Mouse (Mus musculus): ENCODE data around the gene Tle4.

The Tle4 gene

DNA sequence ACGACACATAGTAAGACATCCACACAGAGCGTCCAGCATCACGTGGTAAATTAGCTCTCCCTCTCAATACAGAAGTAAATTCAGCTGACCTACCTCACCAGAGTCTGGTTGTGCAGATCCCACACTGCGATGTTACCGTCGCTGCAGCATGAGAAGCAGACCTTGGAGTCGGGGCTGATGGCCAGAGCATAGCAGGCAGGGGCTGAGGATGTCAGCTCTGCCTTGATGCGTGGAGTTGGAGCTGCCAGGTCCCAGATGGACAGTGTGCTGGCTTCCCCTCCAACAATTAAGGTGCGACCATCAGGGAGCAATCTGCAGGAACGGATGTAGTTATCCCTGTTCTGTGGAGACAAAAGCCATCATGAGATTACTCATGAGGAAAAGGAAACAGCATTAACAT lies 144.4 kb downstream of the Tle4 start:
- DNase-seq (ENCODE audit: low spot score), result no peak

DNA sequence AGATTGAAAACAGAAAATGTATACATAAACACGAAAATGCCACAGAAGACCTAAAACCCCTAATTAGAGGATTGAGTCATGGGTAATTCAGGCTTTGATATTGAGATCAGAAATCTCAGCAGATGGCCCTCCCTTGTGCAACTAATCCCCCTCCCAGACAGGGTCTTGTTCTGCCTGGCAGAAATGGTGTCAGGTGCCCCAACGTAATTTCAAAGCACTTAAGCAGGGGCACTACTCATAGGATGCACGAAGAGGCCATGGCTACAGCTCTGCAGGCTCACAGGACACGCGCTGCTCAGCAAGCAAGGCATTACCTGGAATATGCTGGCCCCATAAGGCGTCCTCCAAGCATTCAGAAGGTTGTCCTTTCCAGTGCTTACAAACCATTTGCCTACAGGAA lies 146.5 kb downstream of the Tle4 start:
- no peak for DNase-seq (ENCODE audit: low spot score)

DNA sequence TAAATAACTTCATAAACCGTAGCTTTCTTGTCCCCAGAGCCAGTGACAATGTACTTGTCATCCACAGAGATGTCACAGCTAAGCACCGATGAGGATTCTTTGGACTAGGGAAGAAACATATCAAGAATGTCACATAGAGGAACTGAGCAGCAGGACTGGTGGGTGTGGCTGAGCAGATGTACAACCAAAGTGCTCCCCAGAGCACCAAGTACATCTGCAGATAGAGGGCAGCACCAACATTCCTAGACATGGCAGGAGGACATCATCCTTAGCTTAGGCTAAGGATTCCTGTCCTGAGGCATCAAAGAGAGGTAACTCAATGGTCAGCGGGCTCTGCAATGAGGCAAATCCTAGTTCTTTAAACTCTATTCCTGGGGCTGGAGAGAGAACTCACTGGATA lies 148.1 kb downstream of the Tle4 start:
- DNase-seq (ENCODE audit: low spot score), result no peak

DNA sequence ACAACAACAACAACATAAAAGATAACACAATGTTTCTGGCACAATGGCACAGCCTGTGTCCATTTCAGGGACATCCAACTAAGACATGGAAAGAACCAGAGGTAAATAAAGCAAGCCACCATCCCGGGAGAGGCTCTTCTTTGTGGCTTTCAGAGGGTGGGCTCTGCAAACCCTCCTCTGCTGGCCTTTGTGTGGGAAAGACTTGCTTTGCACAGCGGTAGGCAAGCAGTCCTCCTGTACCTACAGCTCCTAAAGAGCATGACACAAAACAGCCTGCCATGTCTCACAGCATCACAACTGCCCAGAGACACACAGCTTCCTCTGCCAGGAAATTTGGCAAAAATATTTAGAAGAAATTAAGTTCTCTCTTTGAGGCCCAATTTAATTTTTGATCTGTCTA lies 149.3 kb downstream of the Tle4 start:
- DNase-seq (ENCODE audit: low spot score), result no peak

DNA sequence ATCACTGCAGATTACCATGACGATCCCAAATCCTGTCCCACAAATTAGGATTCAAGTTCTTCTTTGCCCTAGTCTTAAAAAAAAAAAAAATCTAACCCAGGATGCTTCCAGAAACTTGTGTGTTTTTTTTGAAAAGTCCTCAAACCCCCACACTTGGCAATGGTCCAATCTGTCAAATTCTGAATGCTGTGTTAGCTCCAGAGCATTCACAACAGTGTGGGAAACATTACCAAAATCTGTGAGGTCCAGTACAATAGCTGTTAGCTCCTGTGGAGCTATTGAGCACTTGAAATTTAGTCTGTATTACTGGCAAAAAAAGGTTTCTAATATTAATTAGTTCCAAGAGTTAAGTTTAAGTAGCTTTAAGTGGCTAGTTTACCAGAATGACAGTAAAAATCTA lies 150.4 kb downstream of the Tle4 start:
- DNase-seq (ENCODE audit: low spot score), result no peak

DNA sequence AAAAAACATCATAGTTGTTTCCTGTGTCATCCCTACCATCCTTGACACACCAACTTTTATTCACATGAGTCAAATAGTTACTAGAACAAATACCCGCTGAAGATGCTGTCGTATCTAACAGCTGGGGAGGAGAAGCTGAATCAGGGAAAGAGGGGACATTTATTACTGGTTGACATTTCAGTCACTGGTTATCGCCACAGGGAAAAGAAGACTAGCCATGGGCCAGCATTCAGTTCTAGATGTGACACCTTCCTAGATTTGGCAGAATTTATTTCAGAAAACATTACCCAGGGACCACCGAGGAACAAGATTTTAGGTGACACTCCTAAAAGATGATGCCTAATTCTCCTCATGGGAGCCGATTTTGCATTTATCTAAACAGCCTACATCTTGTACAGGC lies 156.0 kb downstream of the Tle4 start:
- no peak for DNase-seq (ENCODE audit: low spot score)

DNA sequence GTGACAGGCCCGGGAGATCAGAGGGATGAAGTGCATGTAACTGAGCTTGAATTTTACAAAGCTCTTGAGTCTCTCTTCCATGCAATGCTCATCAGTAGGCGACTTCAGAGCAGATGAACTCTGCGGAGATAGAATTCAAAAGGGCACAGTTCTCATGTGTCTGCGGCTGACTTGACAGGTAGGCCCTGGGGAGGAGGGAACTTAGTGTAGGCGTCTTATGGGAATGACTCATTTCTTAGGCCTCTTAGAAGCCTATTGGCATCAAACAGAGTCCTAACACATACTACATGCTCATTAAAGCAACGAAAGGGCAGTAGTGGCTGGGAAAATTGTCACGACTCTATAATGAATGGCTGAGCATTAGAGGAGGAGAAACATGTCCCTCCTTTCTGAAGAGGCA lies 160.6 kb downstream of the Tle4 start:
- DNase-seq (ENCODE audit: low spot score), result no peak

DNA sequence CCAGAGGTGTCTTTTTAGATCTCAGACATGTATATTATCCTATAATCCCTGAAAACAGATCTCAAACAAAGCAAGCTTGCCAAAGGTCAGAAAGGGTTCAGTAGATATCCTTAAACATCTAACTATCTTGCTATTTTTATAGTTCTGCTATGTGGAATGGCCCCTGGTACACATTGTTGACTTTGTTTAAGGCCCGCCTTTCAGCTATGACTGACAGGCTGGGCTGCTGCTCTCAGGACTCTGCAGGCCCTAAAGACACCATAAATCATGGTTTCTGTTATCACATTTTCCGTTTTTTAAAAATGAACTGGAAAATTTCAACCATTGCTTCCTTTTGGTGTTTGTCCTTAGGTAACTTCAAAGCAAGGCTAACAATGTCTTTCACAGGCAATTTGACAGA lies 161.3 kb downstream of the Tle4 start:
- DNase-seq (ENCODE audit: low spot score), result no peak

DNA sequence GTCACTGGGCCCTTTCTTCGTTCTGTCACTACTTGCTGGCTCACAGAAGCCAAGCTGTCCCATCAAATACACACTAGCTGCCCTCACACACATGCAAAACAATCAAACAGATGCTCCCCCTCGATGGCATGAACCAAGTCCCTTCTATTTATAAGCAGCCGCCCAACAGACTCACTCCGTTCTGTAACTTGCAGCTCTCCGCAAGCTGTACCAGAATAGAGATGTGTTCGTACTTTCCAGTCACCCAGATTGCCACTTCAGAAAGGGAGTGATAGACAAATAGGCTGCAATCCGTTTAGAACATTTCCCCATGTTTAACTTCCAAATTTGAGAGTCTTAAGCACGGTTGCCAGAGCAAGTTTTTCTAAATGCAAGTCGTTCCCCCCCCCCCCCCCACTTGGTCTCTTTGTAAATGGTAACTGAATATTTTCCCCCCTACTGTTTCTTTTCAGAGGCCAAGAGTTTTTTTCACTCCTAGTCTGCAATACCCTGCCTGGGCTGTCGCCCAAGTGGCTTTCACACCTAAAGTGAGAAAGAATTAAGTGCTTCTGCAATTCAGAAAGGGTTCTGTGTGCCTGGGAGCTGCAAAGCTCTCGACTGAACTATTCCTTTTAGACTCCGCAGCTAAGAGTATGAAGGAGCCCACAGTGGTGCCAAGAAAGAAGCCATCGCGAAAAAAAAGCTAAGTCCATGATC lies 162.0 kb downstream of the Tle4 start:
- DNase-seq (ENCODE audit: low spot score), result no peak

DNA sequence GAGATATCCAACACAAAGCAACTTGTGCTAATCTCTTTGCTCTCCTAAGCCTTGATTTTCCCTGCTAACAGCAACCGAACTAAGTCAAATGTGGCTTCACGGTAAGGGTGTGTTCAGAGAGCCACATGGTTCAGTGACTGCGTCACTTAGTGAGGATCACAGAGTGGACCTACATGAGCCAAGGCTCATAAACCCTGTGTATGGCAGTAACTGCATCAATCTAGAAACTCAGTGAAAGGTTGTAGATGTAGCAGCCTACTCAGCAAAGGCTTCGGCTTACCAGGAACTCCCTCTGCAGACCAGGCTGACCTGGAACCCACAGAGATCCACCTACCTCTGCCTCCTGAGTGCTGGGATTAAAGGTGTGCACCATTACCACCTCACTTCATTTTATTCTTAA lies 164.0 kb downstream of the Tle4 start:
- no peak for DNase-seq (ENCODE audit: low spot score)

DNA sequence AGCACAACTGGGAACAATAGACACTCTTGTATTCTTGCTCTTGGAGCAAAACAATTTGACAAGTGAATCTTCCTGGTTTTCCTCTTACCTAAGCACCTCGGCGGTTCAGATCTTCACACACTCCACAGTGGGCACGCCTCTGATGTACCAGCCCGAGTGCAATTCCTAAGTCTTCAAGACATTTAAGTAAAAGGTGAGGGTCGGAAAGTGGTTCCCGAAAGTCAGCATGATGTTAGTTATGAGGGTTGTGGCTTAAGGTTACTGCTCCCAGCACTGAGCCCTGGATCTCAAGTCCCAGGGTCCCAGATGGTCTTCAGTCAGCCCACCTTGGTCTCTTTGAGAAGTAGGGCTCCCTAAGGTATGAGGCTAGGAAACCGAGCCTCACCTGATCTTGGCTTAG lies 165.4 kb downstream of the Tle4 start:
- DNase-seq (ENCODE audit: low spot score), result no peak

DNA sequence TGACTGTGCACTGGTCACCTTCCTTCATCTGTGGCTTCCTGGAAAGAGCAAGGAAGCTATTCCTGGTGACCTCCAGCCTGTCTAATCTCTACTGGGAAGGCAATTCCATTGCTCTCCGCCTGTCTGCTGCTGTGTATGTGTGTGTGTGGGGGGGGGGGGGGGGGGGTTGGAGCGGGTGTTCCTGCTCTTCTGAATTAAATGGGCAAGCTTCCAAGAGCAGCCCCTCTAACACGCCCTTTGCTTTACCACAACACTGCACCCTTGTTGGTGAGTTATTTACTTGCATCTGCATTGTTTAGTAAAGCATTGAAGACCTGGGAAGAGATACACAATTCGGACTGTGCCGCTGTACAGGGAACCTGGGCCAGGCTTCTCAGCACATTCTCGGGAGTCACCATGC lies 170.9 kb downstream of the Tle4 start:
- no peak for DNase-seq (ENCODE audit: low spot score)

DNA sequence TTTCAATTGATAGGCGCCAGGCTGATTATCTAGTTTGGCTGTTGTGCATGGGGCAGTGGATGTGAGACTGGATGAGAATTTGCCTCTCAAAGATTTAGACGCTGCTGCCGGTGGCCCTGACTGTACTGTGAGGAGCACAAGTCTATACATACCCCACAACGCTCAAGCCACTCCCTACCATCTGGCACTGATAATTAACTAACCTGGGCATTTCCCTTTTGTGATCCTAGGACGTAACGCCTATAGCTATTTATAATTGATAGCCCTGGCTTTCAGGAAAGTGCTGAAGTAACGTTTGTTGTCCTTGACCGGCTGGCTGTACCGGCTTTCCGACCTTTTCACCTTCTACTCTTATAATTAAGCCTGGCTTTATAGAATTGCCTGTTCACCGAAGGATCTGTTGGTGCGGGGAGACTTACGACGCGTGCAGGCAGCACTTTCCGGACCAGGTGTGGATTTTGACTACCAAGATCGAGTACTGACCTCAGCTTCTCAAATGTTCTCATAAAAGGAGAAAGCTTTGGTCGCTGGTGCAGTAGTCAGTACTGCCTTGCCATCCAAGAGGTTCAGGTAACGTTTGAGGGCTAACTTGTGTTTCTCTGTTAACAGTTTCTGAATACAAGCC lies 171.5 kb downstream of the Tle4 start:
- DNase-seq (ENCODE audit: low spot score), result no peak

DNA sequence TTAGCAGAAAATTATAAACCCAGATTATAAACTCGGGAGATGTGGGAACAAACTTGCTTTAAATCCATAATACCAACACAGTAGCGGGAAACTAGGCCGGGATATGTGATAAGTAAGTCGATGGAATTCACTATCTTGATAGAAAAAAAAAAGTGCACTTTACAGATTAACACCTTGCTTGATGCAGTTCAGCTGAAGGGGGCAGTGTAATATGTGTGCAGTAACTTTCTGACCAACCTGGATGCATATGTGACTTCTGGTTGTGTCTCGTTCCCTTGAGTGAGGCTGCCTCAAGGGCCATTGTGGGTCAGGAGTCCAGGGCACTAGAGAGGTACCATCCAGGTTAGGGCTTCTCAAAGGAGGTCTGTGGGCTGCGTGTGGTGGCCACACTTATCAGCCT lies 172.7 kb downstream of the Tle4 start:
- DNase-seq (ENCODE audit: low spot score), result no peak

DNA sequence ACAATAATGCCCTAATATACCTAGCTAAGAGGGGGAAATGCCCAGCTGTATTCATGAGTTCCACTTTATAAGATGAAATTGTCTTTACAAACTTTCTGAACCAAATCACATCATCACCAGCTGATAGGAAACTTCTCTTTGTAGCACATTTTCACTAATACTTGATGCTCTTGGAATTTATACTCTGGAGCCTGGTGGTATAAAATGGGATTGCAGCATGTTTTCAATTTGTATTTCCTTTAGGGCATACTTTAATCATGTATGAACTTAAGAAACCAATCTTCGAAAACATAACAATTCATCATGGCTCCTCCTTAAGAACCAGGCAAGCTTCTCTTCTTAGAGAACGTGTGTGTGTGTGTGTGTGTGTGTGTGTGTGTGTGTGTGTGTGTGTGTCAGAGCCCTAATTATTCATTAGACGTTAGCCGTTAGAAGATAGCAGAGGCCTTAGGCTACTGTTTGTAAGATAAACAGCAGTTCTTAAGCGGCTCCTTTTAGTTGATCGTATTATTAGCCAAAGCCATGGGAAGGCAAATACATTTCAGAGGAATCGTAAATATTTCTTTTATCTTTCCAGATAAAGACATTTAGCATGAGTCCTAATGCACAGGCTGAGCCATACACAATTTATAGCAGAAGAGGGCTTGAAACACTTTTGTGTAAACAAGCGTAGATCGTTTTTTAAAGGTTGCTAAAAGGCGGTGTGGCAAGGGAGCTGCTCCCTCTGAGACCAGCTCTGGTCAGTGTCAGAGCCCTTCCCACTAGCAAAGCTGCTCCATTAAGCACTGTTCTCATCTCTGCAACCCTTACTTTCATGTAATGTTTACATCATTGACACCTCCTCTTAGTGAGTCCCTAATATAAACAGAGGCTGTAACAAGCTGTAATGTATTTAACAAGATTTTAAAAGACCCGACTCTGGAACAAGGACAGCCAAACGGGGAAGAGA lies 173.6 kb downstream of the Tle4 start:
- DNase-seq (ENCODE audit: low spot score), result no peak

DNA sequence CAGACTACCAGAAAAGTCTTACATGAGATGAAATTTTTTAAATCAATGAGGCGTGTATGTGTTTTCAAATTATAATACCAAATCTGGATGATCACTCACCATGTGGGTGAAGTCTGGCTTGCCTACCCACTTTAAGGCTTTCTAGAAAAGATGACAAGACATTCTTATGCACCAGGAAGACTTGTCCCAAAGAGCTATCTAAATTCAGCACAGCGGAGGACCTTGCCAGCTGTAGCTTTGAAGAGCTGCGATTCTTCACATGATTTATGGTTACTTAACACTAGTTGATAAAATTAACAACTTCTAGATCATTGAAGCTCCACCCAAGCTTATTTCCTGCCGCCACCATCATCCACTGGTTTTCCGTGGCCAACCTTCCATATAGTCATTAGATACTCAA lies 176.2 kb downstream of the Tle4 start:
- no peak for DNase-seq (ENCODE audit: low spot score)

DNA sequence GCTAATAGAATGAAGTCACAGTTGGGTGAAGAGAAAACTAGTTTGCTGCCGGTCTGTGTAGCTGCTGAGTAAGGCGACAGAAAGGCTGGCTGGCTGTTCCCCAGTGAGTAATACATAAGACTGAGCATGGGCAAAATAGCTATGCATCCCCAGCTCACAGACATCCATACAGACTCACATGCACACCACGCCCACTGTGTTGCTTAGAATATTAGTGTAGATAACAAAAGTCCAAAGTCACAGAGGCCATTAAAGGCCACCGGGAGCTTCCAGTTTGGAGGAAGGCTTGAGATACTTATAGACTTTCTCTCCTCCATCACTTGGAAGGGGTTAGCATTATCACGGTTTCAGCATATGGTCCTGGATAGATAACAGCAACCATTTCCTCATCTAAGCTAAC lies 178.0 kb downstream of the Tle4 start:
- no peak for DNase-seq (ENCODE audit: low spot score)

DNA sequence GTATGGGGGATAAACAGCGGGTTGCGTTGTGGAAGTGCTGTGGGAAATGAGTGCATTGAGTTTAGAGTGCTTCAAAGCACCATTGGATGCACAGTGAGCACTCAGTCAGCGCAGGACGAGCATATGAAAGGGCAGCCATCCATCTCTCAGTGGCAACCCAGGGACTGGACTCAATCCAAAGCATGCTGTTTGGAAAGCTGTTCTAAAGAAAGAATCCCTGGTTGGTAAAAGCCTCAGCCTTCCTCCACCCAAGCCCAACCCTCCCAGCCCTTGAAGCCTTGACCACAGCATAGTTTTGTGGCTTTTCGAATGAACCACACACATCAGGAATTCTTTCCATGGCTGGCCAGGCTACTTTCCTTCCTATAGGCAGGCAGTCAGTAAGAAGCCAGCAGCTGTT lies 181.0 kb downstream of the Tle4 start:
- DNase-seq (ENCODE audit: low spot score), result no peak

DNA sequence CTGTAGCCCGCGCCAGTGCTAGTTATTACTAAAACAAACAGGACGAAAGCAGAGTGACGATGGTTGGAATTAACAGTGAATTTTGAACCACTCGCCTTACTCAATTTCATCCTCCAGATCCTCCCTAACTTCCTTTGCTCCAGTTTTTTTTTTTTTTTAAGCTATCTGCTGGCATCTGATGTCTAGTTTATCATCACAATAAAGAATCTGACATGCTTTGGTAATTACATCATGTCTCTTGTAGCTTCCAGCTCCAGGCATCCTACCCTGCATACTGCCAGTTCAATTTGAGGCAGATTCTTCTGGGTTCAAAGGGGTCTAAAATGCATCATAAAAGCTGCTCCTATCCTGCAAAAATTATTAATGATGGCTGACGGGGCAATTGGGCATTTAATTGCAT lies 181.9 kb downstream of the Tle4 start:
- no peak for DNase-seq (ENCODE audit: low spot score)

DNA sequence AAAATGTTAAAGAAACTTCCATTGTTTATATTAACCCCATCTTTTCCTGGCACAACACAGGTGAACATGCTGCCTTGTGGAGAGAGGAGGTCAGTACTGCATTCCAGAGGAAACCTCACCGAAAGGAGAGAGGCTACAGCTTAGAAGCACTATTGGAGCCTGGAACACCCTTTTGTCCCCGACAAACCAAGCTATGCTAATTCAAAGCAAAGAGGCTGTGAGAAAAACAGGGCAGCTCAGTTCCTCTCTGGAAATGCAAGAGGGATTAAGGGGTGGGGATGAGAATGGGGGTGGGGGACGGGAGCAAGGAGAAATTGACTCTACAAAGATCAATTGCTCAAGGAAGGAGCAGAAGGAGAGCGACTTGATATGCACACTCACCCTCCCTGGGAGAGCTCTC lies 182.9 kb downstream of the Tle4 start:
- DNase-seq (ENCODE audit: low spot score), result no peak

DNA sequence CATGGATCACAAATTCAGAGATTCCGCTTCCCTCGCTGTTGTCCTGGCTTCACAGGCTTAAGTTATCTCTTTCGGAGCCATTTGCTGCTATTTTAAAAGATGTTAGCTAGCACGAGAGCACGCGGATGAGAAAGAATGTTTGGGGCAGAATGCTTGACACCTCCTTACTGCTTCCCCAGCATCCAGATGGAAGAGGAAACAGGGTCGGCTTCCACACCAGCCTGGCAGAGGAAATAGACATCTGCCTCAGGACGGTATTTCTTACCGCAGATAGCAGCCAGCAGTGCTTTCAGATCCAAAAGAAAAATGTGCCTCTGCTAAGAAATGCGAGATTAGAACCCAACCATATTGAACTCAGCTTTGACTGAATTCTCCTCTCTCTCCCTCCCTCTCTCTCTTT lies 191.2 kb downstream of the Tle4 start:
- no peak for DNase-seq (ENCODE audit: low spot score)

All from testis, postnatal 14 days (tissue).